Mouse (Mus musculus): ENCODE results near the gene Myt1l. TPM values are rescaled to one million over a fixed set of nuclear protein-coding genes. Genes with fewer than 3 reads are reported as not detected.

Gene Myt1l
- polyA plus RNA-seq, 1 experiment: not detected

DNA sequence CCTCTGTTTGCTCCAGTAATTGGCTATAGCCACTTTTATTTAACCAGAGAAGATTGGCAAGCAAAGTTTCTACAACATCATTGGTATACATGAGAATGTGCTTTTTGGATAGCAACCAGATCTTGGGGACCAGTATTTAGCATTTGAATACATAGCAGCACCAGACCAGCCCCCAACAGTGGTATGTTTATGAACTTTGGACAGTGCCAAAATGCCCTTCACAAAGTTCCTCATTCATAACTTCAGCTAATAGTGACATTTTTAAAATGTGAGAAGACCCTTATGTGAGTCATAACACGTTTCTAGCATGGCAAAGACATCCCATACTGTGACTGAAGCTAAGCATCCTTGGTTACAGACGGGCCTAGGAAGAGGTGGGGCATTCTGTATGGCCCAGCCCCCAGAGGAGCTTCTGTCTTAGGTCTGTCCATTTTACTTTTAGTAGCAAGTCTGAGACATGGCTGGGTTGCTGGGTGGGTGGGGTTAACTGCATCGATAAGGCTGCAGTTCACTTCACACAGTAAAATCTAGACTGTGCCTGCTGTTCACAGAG lies 369.4 kb downstream of the Myt1l start:
- no peak overlapping the region for H3K4me3 ChIP-seq (ENCODE audit: insufficient read depth, low read depth, low read length)
- 77% methylated on average over 3 of the region's 3 CpGs for WGBS
- no peaks in the 10 kb centered on the region for H3K36me3 ChIP-seq (ENCODE audit: control insufficient read depth, insufficient read depth, low read length)
- H3K27ac ChIP-seq (ENCODE audit: insufficient read depth, low read depth, low read length): no peak overlapping the region
- DNase-seq: no peak
- TF ChIP-seq POLR2A (IDR thresholded peaks at IDR 0.05; ENCODE audit: low read depth, low read length) (no peak), CTCF (conservative IDR thresholded peaks at IDR 0.05; ENCODE audit: insufficient read depth, insufficient read length, low read depth, low read length) (no peak)
- no peaks in the 10 kb centered on the region for H3K27me3 ChIP-seq (replicated peaks; ENCODE audit: control insufficient read depth, insufficient read depth, low read length)
- no peaks in the 10 kb centered on the region for H3K4me1 ChIP-seq (ENCODE audit: control insufficient read depth, insufficient read depth, low read length)

DNA sequence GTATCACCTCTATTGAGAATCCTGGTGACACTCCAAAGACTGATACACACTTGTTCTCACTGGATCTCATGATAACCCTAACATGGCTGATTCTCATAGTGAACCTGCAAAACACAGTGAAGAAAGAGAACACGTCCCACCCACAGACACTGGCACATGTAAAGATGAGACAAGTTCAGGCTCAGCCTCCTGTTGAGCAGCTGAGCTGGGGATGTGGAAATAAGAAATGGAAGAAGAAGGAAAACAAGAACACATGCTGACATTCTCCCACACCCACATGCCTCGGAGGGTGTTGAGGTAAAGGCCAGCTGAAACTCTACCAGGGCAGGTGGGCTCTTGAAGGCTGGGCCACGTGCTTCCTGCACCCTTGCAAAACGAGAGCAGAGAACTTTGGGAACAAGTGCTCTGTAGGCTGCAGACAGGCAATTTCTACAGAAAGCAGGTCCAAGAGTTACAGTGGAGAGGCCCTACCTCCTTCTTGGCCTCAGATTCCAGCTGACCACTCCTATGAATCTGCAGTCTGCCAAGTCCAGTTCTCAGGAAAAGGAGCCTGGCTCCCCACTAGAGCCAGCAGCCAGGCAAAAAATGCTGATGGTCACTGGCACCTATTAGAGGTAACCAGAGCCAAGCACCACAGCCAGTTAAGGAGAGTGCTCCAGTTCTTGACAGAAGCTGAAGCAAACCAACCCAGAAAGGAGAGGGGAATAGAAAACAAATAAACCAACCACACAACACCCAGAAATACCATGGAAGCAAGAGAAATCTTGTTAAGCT lies 376.1 kb downstream of the Myt1l start:
- Histone ChIP-seq H3K36me3 (ENCODE audit: control insufficient read depth, insufficient read depth, low read length) (no peaks in the 10 kb centered on the region), H3K27me3 (replicated peaks; ENCODE audit: control insufficient read depth, insufficient read depth, low read length) (no peaks in the 10 kb centered on the region), H3K4me1 (ENCODE audit: control insufficient read depth, insufficient read depth, low read length) (no peaks in the 10 kb centered on the region), H3K27ac (ENCODE audit: insufficient read depth, low read depth, low read length) (no peak overlapping the region), H3K4me3 (ENCODE audit: insufficient read depth, low read depth, low read length) (no peak overlapping the region)
- TF ChIP-seq POLR2A (IDR thresholded peaks at IDR 0.05; ENCODE audit: low read depth, low read length): no peak
- TF ChIP-seq CTCF (conservative IDR thresholded peaks at IDR 0.05; ENCODE audit: insufficient read depth, insufficient read length, low read depth, low read length): no peak
- DNase-seq: peak; percentile 6
- WGBS: 69% methylated on average over 4 of the region's 4 CpGs

DNA sequence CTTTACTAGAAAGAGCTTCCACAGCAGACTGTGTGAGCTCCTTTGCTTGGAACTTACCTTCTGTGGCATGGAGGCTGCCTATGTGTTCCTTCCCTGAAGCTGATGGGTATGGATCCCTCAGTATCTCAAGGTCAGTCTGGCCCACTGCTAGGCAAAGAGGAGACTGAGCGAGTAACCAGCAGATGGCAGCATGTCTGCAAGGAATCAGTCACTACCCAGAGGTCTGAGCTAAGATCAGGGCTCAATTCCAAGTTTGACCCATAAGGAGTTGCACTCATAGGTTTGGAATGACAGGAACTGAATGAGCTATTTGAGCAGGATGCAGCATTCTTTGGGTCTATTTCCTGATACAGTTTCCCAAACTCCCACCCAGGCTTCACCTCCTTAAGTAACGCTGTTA lies 378.9 kb downstream of the Myt1l start:
- peak; percentile 78 for DNase-seq
- TF ChIP-seq POLR2A (IDR thresholded peaks at IDR 0.05; ENCODE audit: low read depth, low read length) (no peak), CTCF (conservative IDR thresholded peaks at IDR 0.05; ENCODE audit: insufficient read depth, insufficient read length, low read depth, low read length) (peak; percentile 69; the same call in 1 of the 2 replicates)

DNA sequence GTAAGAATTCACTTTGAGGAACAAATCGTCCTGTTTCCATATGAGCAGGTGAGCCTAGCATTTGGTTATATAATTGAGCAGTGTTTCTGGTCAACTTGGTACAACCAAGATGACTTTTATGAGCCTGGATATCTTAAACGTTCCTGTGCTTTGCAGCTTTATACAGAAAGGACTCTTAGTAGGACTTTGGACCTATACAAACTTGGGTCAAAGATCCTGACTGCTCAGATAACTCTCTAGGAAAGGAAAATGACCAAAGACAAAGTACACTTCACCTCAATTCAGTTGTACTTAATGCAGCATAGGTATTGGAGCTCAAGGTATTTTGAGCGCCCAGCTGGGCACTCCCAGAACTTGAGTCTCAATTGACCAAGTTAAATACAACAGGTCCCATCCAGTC lies 388.0 kb downstream of the Myt1l start:
- Histone ChIP-seq H3K27ac (ENCODE audit: insufficient read depth, low read depth, low read length) (no peak overlapping the region), H3K27me3 (replicated peaks; ENCODE audit: control insufficient read depth, insufficient read depth, low read length) (no peaks in the 10 kb centered on the region), H3K4me3 (ENCODE audit: insufficient read depth, low read depth, low read length) (no peak overlapping the region), H3K36me3 (ENCODE audit: control insufficient read depth, insufficient read depth, low read length) (no peaks in the 10 kb centered on the region), H3K4me1 (ENCODE audit: control insufficient read depth, insufficient read depth, low read length) (no peaks in the 10 kb centered on the region)
- WGBS: 77% methylated on average over 3 of the region's 3 CpGs
- DNase-seq: no peak
- TF ChIP-seq CTCF (conservative IDR thresholded peaks at IDR 0.05; ENCODE audit: insufficient read depth, insufficient read length, low read depth, low read length): no peak
- TF ChIP-seq POLR2A (IDR thresholded peaks at IDR 0.05; ENCODE audit: low read depth, low read length): no peak

More for the DNA sequence above, 378.9 kb downstream of the Myt1l start:
- no peak overlapping the region for H3K27ac ChIP-seq (ENCODE audit: insufficient read depth, low read depth, low read length)
- H3K36me3 ChIP-seq (ENCODE audit: control insufficient read depth, insufficient read depth, low read length): no peaks in the 10 kb centered on the region
- H3K4me1 ChIP-seq (ENCODE audit: control insufficient read depth, insufficient read depth, low read length): no peaks in the 10 kb centered on the region
- 20% methylated on average over 2 of the region's 2 CpGs for WGBS
- no peaks in the 10 kb centered on the region for H3K27me3 ChIP-seq (replicated peaks; ENCODE audit: control insufficient read depth, insufficient read depth, low read length)
- H3K4me3 ChIP-seq (ENCODE audit: insufficient read depth, low read depth, low read length): no peak overlapping the region

DNA sequence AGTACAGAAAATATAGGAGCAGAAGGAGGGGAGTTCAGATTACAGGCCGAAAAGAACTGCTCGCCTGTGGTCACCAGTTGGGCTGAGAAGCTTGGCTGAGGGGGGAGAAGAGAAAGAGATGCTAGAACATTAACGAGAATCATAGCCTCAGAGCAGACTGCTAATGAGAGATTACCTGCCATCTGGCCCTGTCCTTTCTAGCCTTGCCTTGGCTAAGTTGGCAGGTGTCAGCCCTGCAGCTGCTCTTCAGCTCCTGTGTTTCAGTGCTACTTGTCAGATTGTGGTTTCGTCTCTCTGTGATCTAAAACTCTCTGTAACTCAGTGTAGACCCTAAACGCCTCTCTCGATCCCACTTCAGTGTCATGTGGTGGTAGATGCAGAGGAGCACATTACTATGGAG lies 388.6 kb downstream of the Myt1l start:
- TF ChIP-seq POLR2A (IDR thresholded peaks at IDR 0.05; ENCODE audit: low read depth, low read length) (no peak), CTCF (conservative IDR thresholded peaks at IDR 0.05; ENCODE audit: insufficient read depth, insufficient read length, low read depth, low read length) (no peak)
- DNase-seq: no peak
- Histone ChIP-seq H3K27ac (ENCODE audit: insufficient read depth, low read depth, low read length) (no peak overlapping the region), H3K4me3 (ENCODE audit: insufficient read depth, low read depth, low read length) (no peak overlapping the region), H3K36me3 (ENCODE audit: control insufficient read depth, insufficient read depth, low read length) (no peaks in the 10 kb centered on the region), H3K4me1 (ENCODE audit: control insufficient read depth, insufficient read depth, low read length) (no peaks in the 10 kb centered on the region), H3K27me3 (replicated peaks; ENCODE audit: control insufficient read depth, insufficient read depth, low read length) (no peaks in the 10 kb centered on the region)
- 87% methylated on average over 6 of the region's 6 CpGs for WGBS

DNA sequence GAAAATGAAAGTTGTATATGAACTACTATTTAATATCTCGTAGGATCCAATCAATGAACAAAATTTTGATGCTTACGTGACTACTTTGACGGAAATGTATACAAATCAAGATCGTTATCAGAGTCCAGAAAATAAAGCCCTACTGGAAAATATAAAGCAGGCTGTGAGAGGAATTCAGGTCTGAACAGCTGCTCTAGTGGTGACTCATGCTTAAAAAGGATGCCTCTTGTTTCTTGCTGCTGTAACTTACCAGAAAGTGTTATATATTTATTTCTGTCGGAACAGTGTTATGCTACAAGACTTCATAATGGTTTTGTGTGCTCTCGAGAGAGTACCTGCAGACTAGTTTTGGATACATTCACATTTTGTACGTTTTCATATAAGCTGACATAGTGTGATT lies 392.1 kb downstream of the Myt1l start:
- H3K27ac ChIP-seq (ENCODE audit: insufficient read depth, low read depth, low read length): no peak overlapping the region
- H3K4me3 ChIP-seq (ENCODE audit: insufficient read depth, low read depth, low read length): no peak overlapping the region
- TF ChIP-seq POLR2A (IDR thresholded peaks at IDR 0.05; ENCODE audit: low read depth, low read length) (no peak), CTCF (conservative IDR thresholded peaks at IDR 0.05; ENCODE audit: insufficient read depth, insufficient read length, low read depth, low read length) (no peak)
- H3K36me3 ChIP-seq (ENCODE audit: control insufficient read depth, insufficient read depth, low read length): no peaks in the 10 kb centered on the region
- no peak for DNase-seq
- H3K4me1 ChIP-seq (ENCODE audit: control insufficient read depth, insufficient read depth, low read length): no peaks in the 10 kb centered on the region
- 80% methylated on average over 7 of the region's 7 CpGs for WGBS
- H3K27me3 ChIP-seq (replicated peaks; ENCODE audit: control insufficient read depth, insufficient read depth, low read length): no peaks in the 10 kb centered on the region

DNA sequence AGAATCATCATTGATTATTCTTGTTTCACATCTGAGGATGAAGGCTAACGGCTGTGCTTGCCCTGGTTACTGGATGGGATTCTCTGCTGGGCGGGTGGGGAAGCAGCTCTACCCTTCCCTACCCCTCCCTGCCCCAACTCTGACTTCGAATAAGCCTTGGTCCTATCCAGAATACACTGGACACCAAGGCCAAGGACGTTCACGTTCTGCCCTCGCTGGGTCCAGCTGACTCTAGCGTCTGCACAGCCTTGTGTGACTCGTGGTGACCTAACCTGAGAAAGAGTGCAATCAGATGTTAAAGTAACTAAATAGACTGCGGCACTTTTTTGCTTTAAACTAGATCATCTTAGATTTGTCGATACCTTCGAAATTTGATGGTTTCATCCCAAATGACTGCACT lies 393.3 kb downstream of the Myt1l start:
- DNase-seq: no peak
- Histone ChIP-seq H3K27ac (ENCODE audit: insufficient read depth, low read depth, low read length) (no peak overlapping the region), H3K27me3 (replicated peaks; ENCODE audit: control insufficient read depth, insufficient read depth, low read length) (no peaks in the 10 kb centered on the region), H3K36me3 (ENCODE audit: control insufficient read depth, insufficient read depth, low read length) (no peaks in the 10 kb centered on the region), H3K4me1 (ENCODE audit: control insufficient read depth, insufficient read depth, low read length) (no peaks in the 10 kb centered on the region), H3K4me3 (ENCODE audit: insufficient read depth, low read depth, low read length) (no peak overlapping the region)
- TF ChIP-seq CTCF (conservative IDR thresholded peaks at IDR 0.05; ENCODE audit: insufficient read depth, insufficient read length, low read depth, low read length) (no peak), POLR2A (IDR thresholded peaks at IDR 0.05; ENCODE audit: low read depth, low read length) (no peak)
- 72% methylated on average over 11 of the region's 11 CpGs for whole genome bisulfite sequencing

Data from kidney, adult 2 months (tissue).